Mouse (Mus musculus) myocyte (in vitro differentiated cells): ENCODE measurements around the gene E130116L18Rik.

Source experiments
- E2F4 ChIP-seq: IDR thresholded peaks from one replicate; pipeline ENCODE4 v1.6.1; 2011; ENCODE audit warnings: mild to moderate bottlenecking, control low read depth, moderate library complexity; ENCODE audit not compliant: insufficient read depth
- MYOG ChIP-seq, 3 experiments: IDR thresholded peaks; one replicate each; pipeline ENCODE4 v1.6.1; 2011; ENCODE audit warnings: control low read depth in 2 of 3, low read depth in 2 of 3, mild to moderate bottlenecking in 2 of 3; ENCODE audit not compliant: insufficient read length in 2 of 3, control insufficient read depth in 1 of 3, insufficient read depth in 1 of 3
- POLR2A ChIP-seq: IDR thresholded peaks from one replicate; pipeline ENCODE4 v1.6.1; 2011; ENCODE audit warnings: low read depth, mild to moderate bottlenecking, control low read depth, moderate library complexity; ENCODE audit not compliant: insufficient read length
- TCF12 ChIP-seq: IDR thresholded peaks from one replicate; pipeline ENCODE4 v1.6.1; 2011; ENCODE audit warnings: mild to moderate bottlenecking, control low read depth; ENCODE audit not compliant: poor library complexity, insufficient read depth, severe bottlenecking

GRCm38 (mm10) chr5:25245806-25246472, 23.0 kb upstream of the E130116L18Rik start:
- TF ChIP-seq E2F4 (no peak), POLR2A (no peak), TCF12 (no peak), MYOG (IDR thresholded peaks at IDR 0.05; ENCODE audit: control insufficient read depth in 1 of 3, insufficient read depth in 1 of 3, insufficient read length in 2 of 3, low read depth in 2 of 3) (no peak)
